In genomic region chr13:110967626-110968506, GRCm38 (mm10) we compare ENCODE assay signal across 8 mouse cellular contexts.
DNase-seq lines count a peak whose midpoint lies in the region; ATAC-seq and TF ChIP-seq lines count a peak whose summit lies in the region.

No protein-coding gene starts in this region.

- H3K79me2 ChIP-seq in heart, adult 2 months (replicated peaks; ENCODE audit: control insufficient read depth, insufficient read depth, low read length), result no peaks in the 10 kb centered on the region

- no peaks in the 10 kb centered on the region for H3K9me3 ChIP-seq in embryonic facial prominence, embryonic 10.5 days
- H3K9me3 ChIP-seq in intestine, postnatal 0 days (ENCODE audit: control insufficient read depth), result no peaks in the 10 kb centered on the region
- no peaks in the 10 kb centered on the region for H3K9me3 ChIP-seq in megakaryocyte, embryonic 14.5 days

- intact Hi-C loops in heart, adult 2 months (cut with DNase I), result loop anchor here (1.0 to 10.0 kb wide), 9 partner anchors 65 to 576 kb away; no protein-coding TSS in a partner anchor
- intact Hi-C loops in left cerebral cortex, postnatal 25 days (cut with DNase I), result loop anchor here (1.0 to 5.0 kb wide), 7 partner anchors 77 to 574 kb away; no protein-coding TSS in a partner anchor

- DNase-seq in 416B (ENCODE audit: low read depth), result peak; percentile 83
- DNase-seq in adrenal gland, adult 8-10 months, result peak; percentile 34
- DNase-seq in embryonic facial prominence, embryonic 10.5 days (ENCODE audit: low spot score), result peak; percentile 50
- peak; percentile 24 to 55 for DNase-seq in heart, adult 2 months
- DNase-seq in left cerebral cortex, postnatal 25 days (ENCODE audit: low spot score in 2 of 2), result peak; percentile 78 to 93
- peak; percentile 34 for DNase-seq in right cerebral cortex, postnatal 14 days

- no peaks in the 10 kb centered on the region for H3K27me3 ChIP-seq in embryonic facial prominence, embryonic 10.5 days (replicated peaks; ENCODE audit: low read depth, poor library complexity, severe bottlenecking)
- no peaks in the 10 kb centered on the region for H3K27me3 ChIP-seq in heart, adult 2 months (ENCODE audit: control insufficient read depth, insufficient read depth, low read length)
- no peaks in the 10 kb centered on the region for H3K27me3 ChIP-seq in intestine, postnatal 0 days (replicated peaks; ENCODE audit: control insufficient read depth, insufficient read depth, low read length)
- no peaks in the 10 kb centered on the region for H3K27me3 ChIP-seq in megakaryocyte, embryonic 14.5 days (replicated peaks)

- TF ChIP-seq CTCF in heart, adult 2 months (IDR thresholded peaks at IDR 0.05), result peak; percentile 83
- peak; percentile 85 for TF ChIP-seq CTCF in intestine, postnatal 0 days (IDR thresholded peaks at IDR 0.05; ENCODE audit: low read depth)

- no peak for TF ChIP-seq EP300 in heart, adult 2 months (IDR thresholded peaks at IDR 0.05; ENCODE audit: insufficient read depth, low read depth, low read length)

- 58% methylated on average over 5 of the region's 5 CpGs for WGBS in embryonic facial prominence, embryonic 10.5 days
- 33% methylated on average over 5 of the region's 5 CpGs for WGBS in heart, adult 2 months
- 43% methylated on average over 5 of the region's 5 CpGs for WGBS in intestine, postnatal 0 days

- H3K4me3 ChIP-seq in embryonic facial prominence, embryonic 10.5 days, result no peak overlapping the region
- H3K4me3 ChIP-seq in heart, adult 2 months, result no peak overlapping the region
- no peak overlapping the region for H3K4me3 ChIP-seq in intestine, postnatal 0 days (ENCODE audit: low read depth, low read length)
- peak overlapping the region; percentile 33 for H3K4me3 ChIP-seq in megakaryocyte, embryonic 14.5 days (replicated peaks)

- H3K36me3 ChIP-seq in embryonic facial prominence, embryonic 10.5 days (replicated peaks), result no peaks in the 10 kb centered on the region
- peaks cover 2% of the 10 kb centered on the region; the same call in 1 of the 2 replicates for H3K36me3 ChIP-seq in heart, adult 2 months (ENCODE audit: control insufficient read depth, insufficient read depth, low read length)
- H3K36me3 ChIP-seq in intestine, postnatal 0 days (ENCODE audit: control insufficient read depth, insufficient read depth), result no peaks in the 10 kb centered on the region
- H3K36me3 ChIP-seq in megakaryocyte, embryonic 14.5 days (replicated peaks; ENCODE audit: low read length), result no peaks in the 10 kb centered on the region

- H3K4me1 ChIP-seq in embryonic facial prominence, embryonic 10.5 days, result peaks cover 10% of the 10 kb centered on the region
- peaks cover 7% of the 10 kb centered on the region for H3K4me1 ChIP-seq in heart, adult 2 months (ENCODE audit: control insufficient read depth, insufficient read depth, low read length)
- no peaks in the 10 kb centered on the region for H3K4me1 ChIP-seq in intestine, postnatal 0 days (replicated peaks; ENCODE audit: control insufficient read depth, insufficient read depth, low read length)
- peaks cover 19% of the 10 kb centered on the region for H3K4me1 ChIP-seq in megakaryocyte, embryonic 14.5 days

- peak; percentile 79 for ATAC-seq in intestine, postnatal 0 days

- no peak for TF ChIP-seq POLR2A in heart, adult 2 months (IDR thresholded peaks at IDR 0.05; ENCODE audit: insufficient read depth, low read depth, low read length)

- H3K9ac ChIP-seq in heart, adult 2 months (ENCODE audit: low read depth, low read length), result no peak overlapping the region
- no peak overlapping the region for H3K9ac ChIP-seq in intestine, postnatal 0 days (ENCODE audit: low read depth, low read length)

- H3K4me2 ChIP-seq in intestine, postnatal 0 days (replicated peaks; ENCODE audit: low read depth), result no peak overlapping the region

- H3K27ac ChIP-seq in embryonic facial prominence, embryonic 10.5 days (replicated peaks), result peak overlapping the region; percentile 78
- peak overlapping the region; percentile 54 for H3K27ac ChIP-seq in heart, adult 2 months
- no peak overlapping the region for H3K27ac ChIP-seq in intestine, postnatal 0 days (ENCODE audit: low read depth, low read length)

Comparison
In these comparisons a context has a peak if more than half of its experiments do, and no peak if none do; other contexts are left out.
1. DNase-seq: peak in every context shown above with its lines; median percentile 86 in left cerebral cortex, postnatal 25 days; 83 in 416B; 50 in embryonic facial prominence, embryonic 10.5 days; 40 in heart, adult 2 months; 34 in adrenal gland, adult 8-10 months; 34 in right cerebral cortex, postnatal 14 days.